In the genomic region with DNA sequence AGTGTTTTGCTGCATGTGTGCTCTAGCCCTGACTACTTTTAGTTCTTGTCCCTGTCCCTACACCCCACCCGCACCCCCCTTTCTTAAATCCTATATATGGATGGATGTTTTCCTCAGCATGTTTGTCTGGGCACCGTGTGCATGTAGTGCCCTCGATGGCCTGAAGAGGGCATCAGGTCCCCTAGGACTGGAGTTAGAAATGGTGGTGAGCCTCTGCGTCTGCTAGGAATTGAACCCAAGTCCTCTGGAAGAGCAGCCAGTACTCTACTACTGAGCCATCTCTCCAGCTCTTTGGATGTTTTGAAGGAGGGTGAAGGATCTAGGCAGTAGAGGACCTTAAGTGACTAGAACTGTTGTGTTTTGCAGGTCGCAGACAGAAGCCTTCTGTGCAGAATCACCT, we compare ENCODE assay signal across 10 mouse cellular contexts. TPM values are rescaled to one million over a fixed set of nuclear protein-coding genes. Genes with fewer than 3 reads are reported as not detected.
A peak's percentile ranks its signal among the peaks of the same experiment; 100 is the strongest.
DNase-seq lines count a peak whose midpoint lies in the region; ATAC-seq and TF ChIP-seq lines count a peak whose summit lies in the region.
"Had no signal": no experiment of that assay in that cellular context is flagged by ENCODE, and none has a peak within 500 bp of the region (broad histone marks: within the 10 kb centered on the region; RNA-seq: fewer than 3 reads in every experiment).

No protein-coding gene starts in this region.

- no peak for TF ChIP-seq POLR2A in ES-Bruce4 (IDR thresholded peaks at IDR 0.05; ENCODE audit: insufficient read depth, low read length)

- WGBS in kidney, postnatal 0 days = 93% methylated on average over 5 of the region's 5 CpGs
- WGBS in liver, embryonic 14.5 days (ENCODE audit: insufficient replicate concordance) = 83% methylated on average over 5 of the region's 5 CpGs

- peak; percentile 54; the same call in 1 of the 2 replicates for TF ChIP-seq CTCF in kidney, postnatal 0 days (IDR thresholded peaks at IDR 0.05; ENCODE audit: low read depth)
- TF ChIP-seq CTCF in ES-Bruce4 (IDR thresholded peaks at IDR 0.05; ENCODE audit: low read depth, low read length) = peak; percentile 81
- TF ChIP-seq CTCF in liver, embryonic 14.5 days (IDR thresholded peaks at IDR 0.05; ENCODE audit: low read depth) = peak; percentile 85

- H3K27me3 ChIP-seq in kidney, postnatal 0 days (ENCODE audit: insufficient read depth, low read length) = no peaks in the 10 kb centered on the region
- H3K27me3 ChIP-seq in ES-Bruce4 (ENCODE audit: control insufficient read depth, insufficient read depth, low read length, poor library complexity, severe bottlenecking) = no peaks in the 10 kb centered on the region
- no peaks in the 10 kb centered on the region for H3K27me3 ChIP-seq in liver, embryonic 14.5 days (ENCODE audit: control insufficient read depth, insufficient read depth, low read length)
- H3K27me3 ChIP-seq: midbrain, embryonic 13.5 days had no signal

- H3K9ac ChIP-seq in kidney, postnatal 0 days (ENCODE audit: low read depth, low read length) = no peak overlapping the region
- no peak overlapping the region for H3K9ac ChIP-seq in ES-Bruce4 (ENCODE audit: low read depth, poor library complexity, severe bottlenecking)
- no peak overlapping the region for H3K9ac ChIP-seq in liver, embryonic 14.5 days (replicated peaks)
- H3K9ac ChIP-seq: midbrain, embryonic 13.5 days had no signal

- H3K27ac ChIP-seq in kidney, postnatal 0 days = no peak overlapping the region
- no peak overlapping the region for H3K27ac ChIP-seq in ES-Bruce4 (ENCODE audit: insufficient read depth, low read length)
- no peak overlapping the region for H3K27ac ChIP-seq in liver, embryonic 14.5 days
- H3K27ac ChIP-seq: embryonic facial prominence, embryonic 10.5 days; midbrain, embryonic 13.5 days had no signal

- no peak for TF ChIP-seq EP300 in ES-Bruce4 (IDR thresholded peaks at IDR 0.05; ENCODE audit: insufficient read depth, low read depth, low read length)
- TF ChIP-seq EP300 in liver, embryonic 14.5 days (IDR thresholded peaks at IDR 0.05; ENCODE audit: low read depth) = no peak

- no peak for DNase-seq in kidney, postnatal 0 days (ENCODE audit: low spot score)
- no peak for DNase-seq in kidney, postnatal 25 days
- DNase-seq in B cell, adult 2 months = peak; percentile 61 to 64
- DNase-seq in liver, embryonic 14.5 days (ENCODE audit: low read depth in 3 of 3, low spot score in 3 of 3) = no peak
- DNase-seq in right cerebral cortex, postnatal 14 days = no peak
- no peak for DNase-seq in urinary bladder, postnatal 4 days (ENCODE audit: low spot score in 2 of 2)

- ATAC-seq in kidney, postnatal 0 days (replicated peaks; ENCODE audit: low FRiP score, low read depth) = no peak
- no peak for ATAC-seq in liver, embryonic 14.5 days (ENCODE audit: insufficient read depth)
- ATAC-seq: intestine, embryonic 16.5 days; midbrain, embryonic 13.5 days had no signal

- no peaks in the 10 kb centered on the region for H3K9me3 ChIP-seq in kidney, postnatal 0 days (replicated peaks; ENCODE audit: low read length)
- H3K9me3 ChIP-seq in ES-Bruce4 (replicated peaks; ENCODE audit: control insufficient read depth, insufficient read depth, low read length, poor library complexity, severe bottlenecking) = no peaks in the 10 kb centered on the region
- H3K9me3 ChIP-seq in liver, embryonic 14.5 days (ENCODE audit: control insufficient read depth, low read length) = no peaks in the 10 kb centered on the region
- H3K9me3 ChIP-seq: embryonic facial prominence, embryonic 10.5 days; midbrain, embryonic 13.5 days had no signal

- H3K4me3 ChIP-seq in kidney, postnatal 0 days (replicated peaks; ENCODE audit: low read depth, low read length) = no peak overlapping the region
- H3K4me3 ChIP-seq in ES-Bruce4 (ENCODE audit: low read depth, low read length) = no peak overlapping the region
- no peak overlapping the region for H3K4me3 ChIP-seq in liver, embryonic 14.5 days (ENCODE audit: insufficient read depth in 1 of 2, low read depth in 2 of 2, low read length in 2 of 2)
- H3K4me3 ChIP-seq: embryonic facial prominence, embryonic 10.5 days; midbrain, embryonic 13.5 days had no signal

- H3K36me3 ChIP-seq in kidney, postnatal 0 days (ENCODE audit: insufficient read depth, low read length) = peaks cover 26% of the 10 kb centered on the region
- H3K36me3 ChIP-seq in ES-Bruce4 (ENCODE audit: control insufficient read depth, insufficient read depth, low read length, poor library complexity, severe bottlenecking) = peaks cover 2% of the 10 kb centered on the region
- peaks cover 28% of the 10 kb centered on the region for H3K36me3 ChIP-seq in liver, embryonic 14.5 days (replicated peaks; ENCODE audit: control insufficient read depth, insufficient read depth, low read depth)

- H3K4me2 ChIP-seq in kidney, postnatal 0 days (ENCODE audit: low read length) = no peak overlapping the region
- no peak overlapping the region for H3K4me2 ChIP-seq in liver, embryonic 14.5 days (ENCODE audit: low read depth)
- H3K4me2 ChIP-seq: midbrain, embryonic 13.5 days had no signal

- H3K4me1 ChIP-seq in kidney, postnatal 0 days (replicated peaks; ENCODE audit: insufficient read depth, low read length) = no peaks in the 10 kb centered on the region
- no peaks in the 10 kb centered on the region for H3K4me1 ChIP-seq in ES-Bruce4 (ENCODE audit: control insufficient read depth, insufficient read depth, low read length)
- peaks cover 0 to 2% of the 10 kb centered on the region in 2 experiments; a peak in 1 of 4 replicates for H3K4me1 ChIP-seq in liver, embryonic 14.5 days (replicated peaks; ENCODE audit: control insufficient read depth in 2 of 2, insufficient read depth in 2 of 2, low read length in 1 of 2)

RNA-seq across cellular contexts. Expression of gene Crebrf, which starts 16.6 kb away (rescaled TPM):
- polyA plus RNA-seq in kidney, postnatal 0 days (2015; fragmentation: Nextera tagmentation; extraction: Ambion mirVana) = 13.8 and 17.6 TPM in 2 replicates
- polyA plus RNA-seq in ES-Bruce4 (2011; ENCODE audit: insufficient read depth, insufficient read length, low read depth, missing spikeins) = 18.6 and 21.4 TPM in 2 replicates
- polyA plus RNA-seq in liver, embryonic 14.5 days (2012; rRNA removed) = 1.2 and 1.3 TPM in 2 replicates
- polyA plus RNA-seq in liver, embryonic 14.5 days (2014; fragmentation: Nextera tagmentation; extraction: Ambion mirVana) = 2.8 and 3.2 TPM in 2 replicates

RNA-seq across cellular contexts. Expression of gene Atp6v0e, which starts 35.8 kb away (rescaled TPM):
- 459 and 492 TPM in 2 replicates for polyA plus RNA-seq in kidney, postnatal 0 days (2015; fragmentation: Nextera tagmentation; extraction: Ambion mirVana)
- polyA plus RNA-seq in ES-Bruce4 (2011; ENCODE audit: insufficient read depth, insufficient read length, low read depth, missing spikeins) = 100 and 118 TPM in 2 replicates
- 99.3 and 118 TPM in 2 replicates for polyA plus RNA-seq in liver, embryonic 14.5 days (2012; rRNA removed)
- 204 and 209 TPM in 2 replicates for polyA plus RNA-seq in liver, embryonic 14.5 days (2014; fragmentation: Nextera tagmentation; extraction: Ambion mirVana)

Comparison
In these comparisons a context has a peak if more than half of its experiments do, and no peak if none do; other contexts are left out.
1. DNase-seq: peak in B cell, adult 2 months (2 of 2); none in kidney, postnatal 0 days (single experiment), kidney, postnatal 25 days (0 of 2), liver, embryonic 14.5 days (0 of 3), right cerebral cortex, postnatal 14 days (single experiment) and urinary bladder, postnatal 4 days (0 of 2).
2. Peak in every context shown above with its lines, with median percentiles within 50 percentile points of each other: CTCF ChIP-seq.